Mouse (Mus musculus): ENCODE results near the gene Mtor. TPM values are rescaled to one million over a fixed set of nuclear protein-coding genes. Genes with fewer than 3 reads are reported as not detected.
A peak's percentile ranks its signal among the peaks of the same experiment; 100 is the strongest.

The Mtor gene
- polyA plus RNA-seq, 1 experiment = 29.7 TPM

DNA sequence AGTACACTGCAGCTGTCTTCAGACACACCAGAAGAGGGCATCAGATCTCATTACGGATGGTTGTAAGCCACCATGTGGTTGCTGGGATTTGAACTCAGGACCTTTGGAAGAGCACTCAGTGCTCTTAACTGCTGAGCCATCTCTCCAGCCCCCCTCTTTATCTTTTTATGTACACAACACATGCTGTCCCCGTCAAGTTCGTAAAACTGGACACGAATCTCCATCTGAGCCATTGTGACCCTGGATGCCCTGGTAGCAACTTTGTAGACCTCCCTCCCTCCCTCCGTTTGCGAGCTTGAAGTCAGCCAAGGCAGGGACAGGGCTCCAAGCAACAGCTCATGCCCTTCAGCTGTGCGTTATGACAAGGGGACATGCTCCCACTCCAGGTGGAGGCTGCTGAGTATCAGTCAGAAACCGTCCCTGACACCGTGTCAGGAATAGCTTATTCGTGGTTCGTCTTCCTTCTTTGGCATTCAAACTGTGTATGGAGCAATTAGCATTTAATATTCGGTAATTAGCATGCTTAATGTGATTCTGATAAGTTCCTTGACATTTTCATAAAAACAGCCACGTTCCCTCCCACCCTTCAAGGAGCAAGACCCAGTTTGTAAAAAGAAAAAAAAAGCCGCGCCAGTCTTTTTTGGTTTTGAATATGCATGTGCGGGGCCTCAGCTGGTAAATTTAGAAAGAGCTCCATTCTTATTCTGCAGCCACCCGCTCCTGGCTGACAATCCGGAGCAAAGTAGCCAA lies 142.2 kb downstream of the Mtor start:
- H3K4me2 ChIP-seq (ENCODE audit: low read depth) = peak overlapping the region; percentile 91
- peaks cover 17% of the 10 kb centered on the region for H3K79me2 ChIP-seq (ENCODE audit: control insufficient read depth, insufficient read depth)
- no peak for TF ChIP-seq E2F4 (IDR thresholded peaks at IDR 0.05; ENCODE audit: insufficient read depth)
- TF ChIP-seq REST (IDR thresholded peaks at IDR 0.05; ENCODE audit: insufficient read depth, insufficient read length) = no peak
- no peak for TF ChIP-seq MYOD1 (IDR thresholded peaks at IDR 0.05; ENCODE audit: control insufficient read depth in 1 of 3, insufficient read length in 2 of 3, low read depth in 2 of 3)
- no peak for TF ChIP-seq POLR2AphosphoS2 (IDR thresholded peaks at IDR 0.05; ENCODE audit: insufficient read length, low read depth)
- no peak for TF ChIP-seq TCF3 (IDR thresholded peaks at IDR 0.05; ENCODE audit: insufficient read length, low read depth)
- no peak for TF ChIP-seq SRF (IDR thresholded peaks at IDR 0.05; ENCODE audit: control insufficient read depth, insufficient read length, low read depth)
- no peak for TF ChIP-seq MAX (IDR thresholded peaks at IDR 0.05; ENCODE audit: low read depth)
- TF ChIP-seq TCF12 (IDR thresholded peaks at IDR 0.05; ENCODE audit: insufficient read depth, poor library complexity, severe bottlenecking) = no peak
- no peak for TF ChIP-seq MYOG (IDR thresholded peaks at IDR 0.05; ENCODE audit: control insufficient read depth in 1 of 3, insufficient read depth in 1 of 3, insufficient read length in 2 of 3, low read depth in 2 of 3)
- no peak for TF ChIP-seq CEBPB (IDR thresholded peaks at IDR 0.05; ENCODE audit: insufficient read depth, poor library complexity, severe bottlenecking)
- TF ChIP-seq USF1 (IDR thresholded peaks at IDR 0.05; ENCODE audit: low read depth) = no peak
- TF ChIP-seq POLR2A (IDR thresholded peaks at IDR 0.05; ENCODE audit: insufficient read length, low read depth) = no peak

DNA sequence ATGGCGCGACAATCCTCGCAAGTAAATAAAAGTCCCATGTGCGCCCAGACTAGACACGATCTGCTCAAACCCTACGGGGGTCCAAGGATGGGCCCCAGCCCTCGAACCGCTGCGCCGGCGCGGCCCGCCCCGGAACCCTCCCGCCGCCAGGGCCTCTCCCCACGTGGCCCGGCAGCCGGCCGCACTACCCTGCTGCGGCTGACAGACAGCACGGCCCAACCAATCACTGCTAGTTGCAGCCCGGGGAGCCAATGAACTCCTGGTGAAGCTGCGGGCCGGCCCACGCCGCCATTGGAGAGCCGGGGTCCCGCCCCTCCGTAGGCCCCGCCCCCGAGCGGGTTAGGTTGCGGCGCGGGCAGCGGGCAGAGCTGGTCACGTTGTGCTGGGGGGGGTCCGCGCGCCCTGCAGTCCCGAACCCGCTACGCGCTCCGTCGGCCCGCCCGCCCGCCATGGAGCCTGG lies 142.8 kb downstream of the Mtor start, which contains the start of gene Srm:
Srm (plus strand) TSS at position 333 of the 460 bp plus-strand sequence.
- Histone ChIP-seq H3K27me3 (ENCODE audit: control insufficient read depth, insufficient read depth, insufficient read length) (no peaks in the 10 kb centered on the region), H3K79me2 (ENCODE audit: control insufficient read depth, insufficient read depth) (peaks cover 17% of the 10 kb centered on the region), H3K36me3 (ENCODE audit: control insufficient read depth, insufficient read depth) (peaks cover 11% of the 10 kb centered on the region), H3K4me3 (peak within 1 kb of the TSS; percentile 84), H3K4me2 (ENCODE audit: low read depth) (peak within 1 kb of the TSS; percentile 94), H3ac (ENCODE audit: control insufficient read depth, insufficient read length) (peak within 1 kb of the TSS; percentile 95)
- TF ChIP-seq POLR2AphosphoS2 (IDR thresholded peaks at IDR 0.05; ENCODE audit: insufficient read length, low read depth) (peak; percentile 49), POLR2A (IDR thresholded peaks at IDR 0.05; ENCODE audit: insufficient read length, low read depth) (peak; percentile 80), USF1 (IDR thresholded peaks at IDR 0.05; ENCODE audit: low read depth) (peak; percentile 60), MYOG (IDR thresholded peaks at IDR 0.05; ENCODE audit: control insufficient read depth in 1 of 3, insufficient read depth in 1 of 3, insufficient read length in 2 of 3, low read depth in 2 of 3) (peak in 1 of 3 experiments; percentile 47), MYOD1 (IDR thresholded peaks at IDR 0.05; ENCODE audit: control insufficient read depth in 1 of 3, insufficient read length in 2 of 3, low read depth in 2 of 3) (no peak), TCF3 (IDR thresholded peaks at IDR 0.05; ENCODE audit: insufficient read length, low read depth) (no peak), MAX (IDR thresholded peaks at IDR 0.05; ENCODE audit: low read depth) (no peak), E2F4 (IDR thresholded peaks at IDR 0.05; ENCODE audit: insufficient read depth) (no peak), SRF (IDR thresholded peaks at IDR 0.05; ENCODE audit: control insufficient read depth, insufficient read length, low read depth) (no peak)

More for the DNA sequence above, 142.2 kb downstream of the Mtor start:
- peak overlapping the region; percentile 95 for H3ac ChIP-seq (ENCODE audit: control insufficient read depth, insufficient read length)
- H3K27me3 ChIP-seq (ENCODE audit: control insufficient read depth, insufficient read depth, insufficient read length) = no peaks in the 10 kb centered on the region
- H3K36me3 ChIP-seq (ENCODE audit: control insufficient read depth, insufficient read depth) = peaks cover 6% of the 10 kb centered on the region
- peak overlapping the region; percentile 84 for H3K4me3 ChIP-seq

DNA sequence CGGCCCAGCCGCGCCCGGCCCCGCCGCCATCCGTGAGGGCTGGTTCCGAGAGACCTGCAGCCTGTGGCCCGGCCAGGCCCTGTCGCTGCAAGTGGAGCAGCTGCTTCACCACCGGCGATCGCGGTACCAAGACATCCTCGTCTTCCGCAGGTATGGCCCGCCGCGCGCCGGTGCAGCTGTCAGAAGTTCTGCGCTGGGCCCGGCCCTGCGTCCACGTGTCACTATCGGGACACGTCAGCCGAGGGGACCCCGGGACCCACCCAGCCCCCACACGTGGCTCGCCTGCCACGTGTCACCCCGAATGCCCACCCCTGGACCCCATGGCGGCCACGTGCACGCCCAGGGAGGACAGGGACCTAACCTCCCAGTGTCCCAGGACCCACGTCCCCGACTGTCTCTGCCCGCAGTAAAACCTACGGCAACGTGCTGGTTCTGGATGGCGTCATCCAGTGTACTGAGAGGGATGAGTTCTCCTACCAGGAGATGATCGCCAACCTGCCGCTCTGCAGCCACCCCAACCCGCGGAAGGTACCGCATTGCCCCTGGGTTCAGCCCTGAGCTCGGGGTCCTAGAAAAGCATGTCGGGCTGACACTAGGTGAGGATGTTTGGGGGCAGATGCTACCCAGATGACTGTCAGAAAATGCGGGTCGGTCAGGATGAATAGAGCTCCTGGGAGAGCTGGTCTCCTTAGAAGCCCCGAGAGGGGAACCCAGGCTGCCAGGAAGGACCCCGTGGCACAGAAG lies 143.4 kb downstream of the Mtor start:
- Histone ChIP-seq H3ac (ENCODE audit: control insufficient read depth, insufficient read length) (peak overlapping the region; percentile 95), H3K27me3 (ENCODE audit: control insufficient read depth, insufficient read depth, insufficient read length) (no peaks in the 10 kb centered on the region), H3K4me2 (ENCODE audit: low read depth) (peak overlapping the region; percentile 94), H3K36me3 (ENCODE audit: control insufficient read depth, insufficient read depth) (peaks cover 13% of the 10 kb centered on the region), H3K4me3 (peak overlapping the region; percentile 84), H3K79me2 (ENCODE audit: control insufficient read depth, insufficient read depth) (peaks cover 17% of the 10 kb centered on the region)
- TF ChIP-seq SRF (IDR thresholded peaks at IDR 0.05; ENCODE audit: control insufficient read depth, insufficient read length, low read depth) = no peak
- TF ChIP-seq MAX (IDR thresholded peaks at IDR 0.05; ENCODE audit: low read depth) = no peak
- peak in 2 of 3 experiments; percentile 27 to 30 for TF ChIP-seq MYOG (IDR thresholded peaks at IDR 0.05; ENCODE audit: control insufficient read depth in 1 of 3, insufficient read depth in 1 of 3, insufficient read length in 2 of 3, low read depth in 2 of 3)
- TF ChIP-seq CEBPB (IDR thresholded peaks at IDR 0.05; ENCODE audit: insufficient read depth, poor library complexity, severe bottlenecking) = no peak
- TF ChIP-seq REST (IDR thresholded peaks at IDR 0.05; ENCODE audit: insufficient read depth, insufficient read length) = no peak
- TF ChIP-seq MYOD1 (IDR thresholded peaks at IDR 0.05; ENCODE audit: control insufficient read depth in 1 of 3, insufficient read length in 2 of 3, low read depth in 2 of 3) = peak in 1 of 3 experiments; percentile 16
- no peak for TF ChIP-seq TCF12 (IDR thresholded peaks at IDR 0.05; ENCODE audit: insufficient read depth, poor library complexity, severe bottlenecking)
- TF ChIP-seq POLR2A (IDR thresholded peaks at IDR 0.05; ENCODE audit: insufficient read length, low read depth) = peak; percentile 37
- TF ChIP-seq POLR2AphosphoS2 (IDR thresholded peaks at IDR 0.05; ENCODE audit: insufficient read length, low read depth) = peak; percentile 13
- no peak for TF ChIP-seq USF1 (IDR thresholded peaks at IDR 0.05; ENCODE audit: low read depth)
- TF ChIP-seq E2F4 (IDR thresholded peaks at IDR 0.05; ENCODE audit: insufficient read depth) = no peak
- no peak for TF ChIP-seq TCF3 (IDR thresholded peaks at IDR 0.05; ENCODE audit: insufficient read length, low read depth)

DNA sequence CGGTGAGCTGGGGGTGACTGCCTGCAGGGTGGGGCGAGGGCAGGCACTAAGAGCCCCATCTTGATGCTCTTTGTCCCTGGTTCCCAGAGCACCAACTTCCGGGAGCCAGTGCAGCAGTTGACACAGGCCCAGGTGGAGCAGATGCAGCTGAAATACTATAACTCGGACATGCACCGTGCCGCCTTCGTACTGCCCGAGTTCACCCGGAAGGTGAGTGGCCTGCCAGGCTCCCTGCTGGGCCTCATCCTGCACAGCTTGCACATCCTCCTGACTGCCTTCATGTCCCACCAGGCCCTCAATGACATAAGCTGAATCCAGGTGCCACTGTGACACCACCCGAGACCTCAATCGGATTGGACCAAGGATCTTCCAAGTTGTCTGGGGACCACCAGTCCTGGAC lies 145.6 kb downstream of the Mtor start:
- Histone ChIP-seq H3K4me3 (no peak overlapping the region), H3K27me3 (ENCODE audit: control insufficient read depth, insufficient read depth, insufficient read length) (no peaks in the 10 kb centered on the region), H3ac (ENCODE audit: control insufficient read depth, insufficient read length) (no peak overlapping the region), H3K79me2 (ENCODE audit: control insufficient read depth, insufficient read depth) (peaks cover 17% of the 10 kb centered on the region), H3K4me2 (ENCODE audit: low read depth) (no peak overlapping the region), H3K36me3 (ENCODE audit: control insufficient read depth, insufficient read depth) (peaks cover 25% of the 10 kb centered on the region)
- TF ChIP-seq REST (IDR thresholded peaks at IDR 0.05; ENCODE audit: insufficient read depth, insufficient read length) (no peak), POLR2AphosphoS2 (IDR thresholded peaks at IDR 0.05; ENCODE audit: insufficient read length, low read depth) (no peak), POLR2A (IDR thresholded peaks at IDR 0.05; ENCODE audit: insufficient read length, low read depth) (no peak), CEBPB (IDR thresholded peaks at IDR 0.05; ENCODE audit: insufficient read depth, poor library complexity, severe bottlenecking) (no peak), MYOG (IDR thresholded peaks at IDR 0.05; ENCODE audit: control insufficient read depth in 1 of 3, insufficient read depth in 1 of 3, insufficient read length in 2 of 3, low read depth in 2 of 3) (no peak), TCF12 (IDR thresholded peaks at IDR 0.05; ENCODE audit: insufficient read depth, poor library complexity, severe bottlenecking) (no peak)
